Mouse (Mus musculus) CD4-positive, CD25-positive, alpha-beta regulatory T cell, adult 4 months (primary cell): ENCODE measurements around the gene Syne1. TPM values are rescaled to one million over a fixed set of nuclear protein-coding genes. Genes with fewer than 3 reads are reported as not detected.

ENCODE experiments used
- ATAC-seq: one replicate; pipeline ENCODE4 v1.8.0; 2017
- polyA plus RNA-seq, 2 experiments: library from polyadenylated mRNA; unstranded; fragments of 100-300 nt; shearing (Covaris generic); gene quantifications; one replicate each; pipeline ENCODE4 v1.2.1; 2017

The Syne1 gene
- polyA plus RNA-seq, 2 experiments from 2014 or later, result 14.1 to 22.9 TPM

- ATAC-seq, result no peak
Measured at GRCm38 (mm10) chr10:5045671-5046070, 505.6 kb downstream of the Syne1 start.

DNA sequence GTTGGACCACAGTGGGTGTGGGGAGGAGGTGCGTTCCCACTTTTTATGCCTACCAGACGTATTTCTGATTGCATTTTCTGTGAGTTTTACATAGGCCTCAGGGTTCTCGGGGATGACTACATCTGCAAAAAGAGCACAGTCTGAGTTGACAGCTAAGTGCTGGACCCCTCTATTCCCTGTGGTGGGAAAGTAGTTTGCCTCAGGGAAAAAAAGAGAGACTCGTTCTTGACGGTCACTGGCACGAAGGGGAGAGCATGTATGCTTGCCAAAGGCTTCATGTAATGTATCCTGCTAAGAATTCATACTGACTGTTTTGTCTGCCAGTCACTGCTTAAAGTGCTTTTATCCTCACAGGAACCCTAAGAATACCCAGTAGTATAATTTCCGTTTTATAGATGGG, 506.1 kb downstream of the Syne1 start:
- no peak for ATAC-seq

- no peak for ATAC-seq
Measured at GRCm38 (mm10) chr10:5044481-5044880, 506.8 kb downstream of the Syne1 start.

- ATAC-seq, result no peak
Measured at GRCm38 (mm10) chr10:5041254-5041653, 510.0 kb downstream of the Syne1 start.

DNA sequence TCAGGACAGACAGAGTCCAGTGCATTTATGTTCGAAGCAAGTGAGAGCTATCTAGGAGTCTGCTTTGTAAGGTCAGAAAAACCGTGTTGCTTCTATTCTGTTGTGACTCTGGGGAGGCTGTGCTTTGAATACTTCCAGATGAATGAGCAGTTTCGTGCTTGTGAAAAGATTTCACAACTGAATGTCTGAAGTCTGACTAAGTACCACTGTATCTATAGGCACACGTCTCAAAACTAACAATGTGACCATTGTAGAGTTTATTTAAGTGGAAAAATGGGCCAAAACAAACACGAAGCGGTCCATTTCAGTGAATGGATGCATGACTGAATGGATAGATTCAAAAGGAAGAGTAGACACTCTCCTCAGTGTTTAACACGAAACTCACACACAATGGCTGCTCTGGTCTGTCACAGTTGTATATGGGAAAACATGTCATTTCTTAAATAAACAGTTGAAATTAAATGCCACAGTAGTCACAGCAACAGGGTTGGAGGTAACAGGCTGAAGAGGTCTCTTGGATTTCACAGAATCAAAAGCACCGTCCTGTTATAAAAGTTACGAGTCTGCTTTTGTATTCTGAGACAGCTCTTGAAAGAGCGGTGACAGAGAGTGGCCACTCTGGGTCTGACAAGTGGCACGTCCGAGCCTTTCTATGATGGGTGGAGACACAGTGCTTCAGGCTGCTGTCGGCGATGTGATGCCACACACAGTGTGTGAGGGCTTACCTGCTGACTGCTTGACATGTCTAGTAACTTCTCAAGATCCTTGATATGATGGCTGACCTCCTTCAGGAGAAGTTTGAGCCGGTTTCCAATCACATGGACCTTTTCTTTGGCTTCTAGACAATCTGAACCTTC, 518.9 kb downstream of the Syne1 start:
- no peak for ATAC-seq

GRCm38 (mm10) chr10:5029883-5030282, 521.4 kb downstream of the Syne1 start:
- ATAC-seq, result no peak

- no peak for ATAC-seq
Measured at GRCm38 (mm10) chr10:5029161-5029560, 522.1 kb downstream of the Syne1 start.

DNA sequence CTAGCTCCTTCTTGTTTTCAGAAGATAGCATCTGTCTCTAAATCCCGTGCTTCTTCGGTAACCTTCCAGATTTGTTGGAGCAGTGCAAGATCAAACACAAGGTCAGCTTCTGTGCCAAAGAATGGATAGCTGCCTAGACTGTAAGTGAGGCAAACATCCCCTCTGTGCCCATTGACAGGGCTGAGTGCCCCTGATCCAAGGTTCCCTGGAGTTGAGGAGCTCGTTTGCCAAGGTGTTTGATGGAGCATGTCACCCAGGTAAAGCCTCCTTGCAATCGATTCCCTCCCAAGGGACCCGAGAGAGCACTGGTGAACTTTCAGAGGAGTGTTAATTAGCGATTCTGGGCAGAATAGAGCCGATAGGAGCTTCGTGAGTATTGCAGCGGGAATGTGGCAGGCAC, 523.0 kb downstream of the Syne1 start:
- no peak for ATAC-seq

DNA sequence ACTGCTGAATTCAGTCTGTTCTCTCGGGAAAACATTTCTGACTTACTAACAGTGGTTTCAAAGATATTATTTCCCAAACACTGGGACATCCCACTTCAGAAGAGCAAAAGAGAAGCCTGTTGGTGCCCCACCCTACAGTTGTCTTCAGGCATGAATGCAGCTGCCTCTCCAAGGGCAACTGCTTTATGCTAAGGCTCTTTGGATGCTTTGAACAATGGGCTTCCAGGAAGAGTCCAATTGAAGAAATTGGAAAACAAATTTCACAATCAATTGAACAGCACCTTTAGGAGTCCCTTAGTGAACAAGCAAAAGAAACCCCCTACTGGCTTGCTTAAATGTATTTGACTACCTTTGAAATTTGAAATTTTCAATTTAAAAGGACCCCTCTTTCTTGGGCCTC, 524.1 kb downstream of the Syne1 start:
- no peak for ATAC-seq

DNA sequence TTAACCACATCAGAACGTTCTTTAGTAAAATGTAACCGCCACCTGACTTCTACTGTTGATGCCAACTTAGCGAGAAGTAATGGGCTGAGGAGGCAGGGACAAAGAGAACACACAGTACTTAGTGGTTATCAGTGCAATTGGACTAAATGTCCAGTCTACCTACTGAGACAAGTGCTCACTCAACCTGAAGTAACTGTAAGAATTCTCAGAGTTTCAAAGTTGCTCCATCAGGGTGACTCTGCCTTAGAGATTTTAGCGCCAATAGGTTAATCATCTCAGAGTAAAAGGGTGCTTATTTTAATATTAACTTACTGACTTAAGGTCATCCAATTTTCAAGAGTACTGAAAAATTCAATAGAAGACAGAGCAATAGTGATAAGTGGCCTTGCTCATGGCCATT, 525.4 kb downstream of the Syne1 start:
- ATAC-seq, result no peak

DNA sequence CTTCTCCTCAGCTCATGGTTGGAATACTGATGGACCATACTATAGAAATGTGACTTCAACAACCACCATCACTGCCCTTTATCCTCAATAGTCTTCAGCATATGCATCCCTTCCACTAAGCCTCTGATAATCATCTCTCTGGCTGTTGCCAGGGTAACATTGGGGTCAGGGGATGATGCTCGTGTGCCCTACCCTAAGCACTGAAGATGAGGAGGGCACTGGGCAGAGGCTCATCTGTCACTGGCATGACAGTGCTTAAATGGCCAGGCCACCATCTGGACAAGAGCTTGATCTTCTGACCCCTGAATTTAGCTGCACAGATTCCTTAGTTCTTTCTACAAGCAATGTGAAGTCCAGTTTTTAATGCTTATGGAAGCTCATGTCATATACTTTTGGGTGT, 534.1 kb downstream of the Syne1 start:
- ATAC-seq, result no peak

DNA sequence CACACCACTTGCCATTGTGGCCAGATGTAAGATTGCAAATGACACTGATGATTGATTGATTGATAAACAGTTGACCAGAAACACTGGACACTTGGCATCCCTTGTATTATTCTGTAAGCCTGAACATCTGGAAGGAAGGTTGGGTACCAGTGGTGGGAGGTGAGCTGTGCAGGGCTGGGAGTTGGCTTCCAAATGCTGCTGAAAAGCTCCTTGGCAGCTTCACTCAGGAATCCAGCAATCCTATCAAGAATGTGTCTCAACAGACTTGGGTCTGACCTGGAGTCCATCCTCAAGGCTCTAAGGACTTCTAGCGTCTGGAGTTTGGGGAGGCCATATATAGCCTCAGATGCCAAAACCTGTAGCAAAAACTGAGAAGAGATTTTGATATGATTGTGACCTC, 536.3 kb downstream of the Syne1 start:
- no peak for ATAC-seq

GRCm38 (mm10) chr10:5012004-5012403, 539.3 kb downstream of the Syne1 start:
- no peak for ATAC-seq

DNA sequence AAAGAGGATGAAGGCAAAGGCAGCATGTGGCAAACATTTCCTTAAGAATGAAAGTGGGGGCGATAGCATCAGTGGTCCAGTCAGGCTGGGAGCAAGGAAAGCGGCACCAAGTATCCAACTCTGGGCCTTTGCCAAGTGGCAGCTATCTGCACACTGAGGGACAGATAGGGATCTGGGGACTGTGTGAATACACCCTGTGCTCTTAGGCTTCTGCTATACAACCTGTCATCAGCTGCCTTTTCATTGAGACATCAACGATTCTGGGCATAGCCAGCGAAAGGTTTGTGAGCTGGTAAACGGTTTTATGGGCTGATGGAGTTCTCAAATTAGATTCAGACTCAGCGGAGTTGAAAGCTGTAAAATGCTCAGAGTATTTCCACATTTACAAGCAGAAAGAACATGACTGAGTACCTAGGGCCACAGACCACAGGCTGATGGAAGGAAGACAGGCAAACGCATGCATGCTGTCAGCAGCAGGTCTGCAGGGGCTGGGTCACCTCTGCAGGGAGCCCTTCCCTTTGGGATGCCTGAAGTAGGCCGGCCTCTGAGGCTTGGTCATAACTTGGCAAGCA, 542.4 kb downstream of the Syne1 start:
- ATAC-seq, result no peak

DNA sequence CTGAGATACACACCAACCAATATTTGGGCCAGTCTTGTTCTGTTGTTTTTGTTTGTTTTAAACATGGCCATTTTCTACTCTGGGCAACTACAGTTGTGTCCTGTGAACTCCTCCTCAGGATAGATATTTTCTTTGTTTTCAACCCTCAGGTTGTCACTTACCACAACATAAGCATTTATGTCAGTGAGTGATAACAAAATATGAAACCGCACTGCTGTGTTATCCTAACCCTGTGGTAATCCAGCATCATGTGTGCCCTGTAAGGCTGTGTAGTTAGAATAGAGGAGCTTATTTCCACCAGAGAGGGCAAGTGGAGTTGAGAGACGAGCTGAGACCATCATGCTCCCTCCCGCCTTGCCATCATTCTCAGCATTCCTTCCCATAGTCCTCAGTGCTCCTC, 554.7 kb downstream of the Syne1 start:
- no peak for ATAC-seq

- no peak for ATAC-seq
Measured at GRCm38 (mm10) chr10:4993802-4994201, 557.5 kb downstream of the Syne1 start.

- no peak for ATAC-seq
Measured at GRCm38 (mm10) chr10:4983919-4984318, 567.4 kb downstream of the Syne1 start.

GRCm38 (mm10) chr10:4977374-4977773, 573.9 kb downstream of the Syne1 start:
- no peak for ATAC-seq

GRCm38 (mm10) chr10:4976557-4976956, 574.7 kb downstream of the Syne1 start:
- ATAC-seq, result no peak

- no peak for ATAC-seq
Measured at GRCm38 (mm10) chr10:4974246-4974645, 577.0 kb downstream of the Syne1 start.

- no peak for ATAC-seq
Measured at GRCm38 (mm10) chr10:4972026-4972425, 579.3 kb downstream of the Syne1 start.

GRCm38 (mm10) chr10:4971586-4971985, 579.7 kb downstream of the Syne1 start:
- ATAC-seq, result no peak

DNA sequence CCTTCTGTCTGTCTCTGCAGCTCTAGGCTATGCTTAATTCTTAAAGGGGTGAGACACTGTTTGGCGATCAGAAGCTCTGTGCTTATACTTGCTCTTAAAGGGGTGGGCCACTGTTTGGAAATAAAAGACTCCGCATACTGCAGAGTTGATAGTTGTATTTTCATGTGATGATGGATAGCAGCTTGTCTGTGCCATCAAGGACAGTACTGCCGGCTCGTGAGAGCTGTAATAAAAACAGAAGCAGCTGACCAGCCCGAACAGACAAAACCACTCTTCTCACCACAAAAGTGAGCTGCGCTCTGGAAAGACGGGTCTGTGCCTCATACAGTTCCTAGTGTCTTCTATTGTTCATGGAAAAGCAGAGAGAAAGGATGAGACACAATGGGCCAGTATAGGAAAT, 580.1 kb downstream of the Syne1 start:
- no peak for ATAC-seq
